Mouse (Mus musculus) C2C12 (cell line): ENCODE results near the gene Gm28038.

Source experiments
- CEBPB ChIP-seq: IDR thresholded peaks from one replicate; pipeline ENCODE4 v1.6.1; 2011; ENCODE audit warnings: low read depth, mild to moderate bottlenecking, control low read depth, moderate library complexity
- CTCF ChIP-seq: IDR thresholded peaks from one replicate; pipeline ENCODE4 v1.5.1; 2011; ENCODE audit not compliant: control insufficient read depth, insufficient read depth, insufficient read length
- FOSL1 ChIP-seq: IDR thresholded peaks from one replicate; pipeline ENCODE4 v1.8.0; 2011; ENCODE audit warnings: mild to moderate bottlenecking, low read length; ENCODE audit not compliant: poor library complexity, insufficient read depth, severe bottlenecking
- MAX ChIP-seq: IDR thresholded peaks from one replicate; pipeline ENCODE4 v1.6.1; 2011; ENCODE audit warnings: mild to moderate bottlenecking, control low read depth
- MYOD1 ChIP-seq: IDR thresholded peaks from one replicate; pipeline ENCODE4 v1.6.1; 2011; ENCODE audit warnings: low read depth; ENCODE audit not compliant: control insufficient read depth, insufficient read length
- MYOG ChIP-seq: IDR thresholded peaks from one replicate; pipeline ENCODE4 v1.6.1; 2011; ENCODE audit not compliant: control insufficient read depth, insufficient read length; ENCODE audit errors: extremely low read depth
- USF1 ChIP-seq: IDR thresholded peaks from one replicate; pipeline ENCODE4 v1.6.1; 2011; ENCODE audit warnings: low read depth, mild to moderate bottlenecking, control low read depth, moderate library complexity

GRCm38 (mm10) chr2:30349196-30349595 lies 68.4 kb downstream of the Gm28038 start:
- TF ChIP-seq CTCF (no peak), CEBPB (no peak), USF1 (no peak), MAX (no peak), MYOD1 (no peak), MYOG (no peak), FOSL1 (no peak)
